Mouse (Mus musculus): Measurements from ENCODE around the gene Pygl. TPM values are rescaled to one million over a fixed set of nuclear protein-coding genes. Genes with fewer than 3 reads are reported as not detected.

Gene Pygl
- polyA plus RNA-seq, 1 experiment from 2014 or later, result 6.1 TPM

GRCm38 (mm10) chr12:70262271-70262953 lies 31.1 kb upstream of the Pygl start:
- 94% methylated on average over 17 of the region's 17 CpGs for WGBS
- no peak overlapping the region for H3K4me2 ChIP-seq (ENCODE audit: low read length)
- ATAC-seq (ENCODE audit: low FRiP score, low TSS enrichment), result no peak

GRCm38 (mm10) chr12:70251210-70251884 lies 20.1 kb upstream of the Pygl start:
- DNase-seq (no peak), ATAC-seq (ENCODE audit: low FRiP score, low TSS enrichment) (no peak)
- H3K36me3 ChIP-seq (ENCODE audit: control insufficient read depth, insufficient read depth, low read length), result no peaks in the 10 kb centered on the region
- H3K4me1 ChIP-seq (ENCODE audit: control insufficient read depth, insufficient read depth, low read length), result peaks cover 32% of the 10 kb centered on the region
- no peak overlapping the region for H3K9ac ChIP-seq (replicated peaks; ENCODE audit: low read length)
- H3K4me3 ChIP-seq (replicated peaks; ENCODE audit: low read depth, low read length), result no peak overlapping the region
- H3K27me3 ChIP-seq (ENCODE audit: control insufficient read depth, insufficient read depth, low read length), result no peaks in the 10 kb centered on the region
- no peaks in the 10 kb centered on the region for H3K9me3 ChIP-seq (ENCODE audit: control insufficient read depth, low read length)
- no peak overlapping the region for H3K4me2 ChIP-seq (ENCODE audit: low read length)
- 0 out of 2 replicates have a peak overlapping the region, but pooled peaks have one; percentile 28 for H3K27ac ChIP-seq (replicated peaks; ENCODE audit: low read depth, low read length)
- WGBS, result 74% methylated on average over 15 of the region's 15 CpGs

More at GRCm38 (mm10) chr12:70262271-70262953, 31.1 kb upstream of the Pygl start:
- H3K4me1 ChIP-seq (ENCODE audit: control insufficient read depth, insufficient read depth, low read length), result no peaks in the 10 kb centered on the region
- H3K4me3 ChIP-seq (replicated peaks; ENCODE audit: low read depth, low read length), result no peak overlapping the region
- H3K9ac ChIP-seq (replicated peaks; ENCODE audit: low read length), result no peak overlapping the region
- H3K27ac ChIP-seq (replicated peaks; ENCODE audit: low read depth, low read length), result no peak overlapping the region
- no peak for DNase-seq
- H3K9me3 ChIP-seq (ENCODE audit: control insufficient read depth, low read length), result no peaks in the 10 kb centered on the region
- H3K36me3 ChIP-seq (ENCODE audit: control insufficient read depth, insufficient read depth, low read length), result peaks cover 22% of the 10 kb centered on the region
- no peaks in the 10 kb centered on the region for H3K27me3 ChIP-seq (ENCODE audit: control insufficient read depth, insufficient read depth, low read length)

GRCm38 (mm10) chr12:70249616-70250157 lies 18.4 kb upstream of the Pygl start:
- Histone ChIP-seq H3K36me3 (ENCODE audit: control insufficient read depth, insufficient read depth, low read length) (0 out of 2 replicates have a peak, but pooled peaks cover 3% of the 10 kb centered on the region), H3K9ac (replicated peaks; ENCODE audit: low read length) (no peak overlapping the region; the same call in 1 of the 2 replicates), H3K4me3 (replicated peaks; ENCODE audit: low read depth, low read length) (no peak overlapping the region), H3K9me3 (ENCODE audit: control insufficient read depth, low read length) (no peaks in the 10 kb centered on the region), H3K4me1 (ENCODE audit: control insufficient read depth, insufficient read depth, low read length) (peaks cover 32% of the 10 kb centered on the region), H3K27ac (replicated peaks; ENCODE audit: low read depth, low read length) (peak overlapping the region; percentile 58), H3K4me2 (ENCODE audit: low read length) (no peak overlapping the region), H3K27me3 (ENCODE audit: control insufficient read depth, insufficient read depth, low read length) (no peaks in the 10 kb centered on the region)
- ATAC-seq (ENCODE audit: low FRiP score, low TSS enrichment) (no peak; the same call in 1 of the 2 replicates), DNase-seq (peak; percentile 53)
- WGBS, result 41% methylated on average over 10 of the region's 10 CpGs

- 27% methylated on average over 15 of the region's 15 CpGs for WGBS
- DNase-seq, result peak; percentile 59
Measured at GRCm38 (mm10) chr12:70247683-70248474, 16.6 kb upstream of the Pygl start.

GRCm38 (mm10) chr12:70242550-70242949 lies 11.3 kb upstream of the Pygl start:
- DNase-seq (no peak), ATAC-seq (ENCODE audit: low FRiP score, low TSS enrichment) (no peak)
- peaks cover 3% of the 10 kb centered on the region; the same call in 1 of the 2 replicates for H3K4me1 ChIP-seq (ENCODE audit: control insufficient read depth, insufficient read depth, low read length)
- WGBS, result 88% methylated on average over 7 of the region's 7 CpGs
- no peaks in the 10 kb centered on the region for H3K27me3 ChIP-seq (ENCODE audit: control insufficient read depth, insufficient read depth, low read length)
- H3K4me3 ChIP-seq (replicated peaks; ENCODE audit: low read depth, low read length), result no peak overlapping the region
- 0 out of 2 replicates have a peak, but pooled peaks cover 3% of the 10 kb centered on the region for H3K36me3 ChIP-seq (ENCODE audit: control insufficient read depth, insufficient read depth, low read length)
- no peaks in the 10 kb centered on the region for H3K9me3 ChIP-seq (ENCODE audit: control insufficient read depth, low read length)
- H3K9ac ChIP-seq (replicated peaks; ENCODE audit: low read length), result no peak overlapping the region
- no peak overlapping the region for H3K4me2 ChIP-seq (ENCODE audit: low read length)
- H3K27ac ChIP-seq (replicated peaks; ENCODE audit: low read depth, low read length), result no peak overlapping the region

More at GRCm38 (mm10) chr12:70247683-70248474, 16.6 kb upstream of the Pygl start:
- 0 out of 2 replicates have a peak, but pooled peaks cover 3% of the 10 kb centered on the region for H3K36me3 ChIP-seq (ENCODE audit: control insufficient read depth, insufficient read depth, low read length)
- H3K27ac ChIP-seq (replicated peaks; ENCODE audit: low read depth, low read length), result peak overlapping the region; percentile 76
- no peak overlapping the region for H3K4me3 ChIP-seq (replicated peaks; ENCODE audit: low read depth, low read length)
- no peak overlapping the region for H3K4me2 ChIP-seq (ENCODE audit: low read length)
- H3K9ac ChIP-seq (replicated peaks; ENCODE audit: low read length), result no peak overlapping the region
- no peaks in the 10 kb centered on the region for H3K9me3 ChIP-seq (ENCODE audit: control insufficient read depth, low read length)
- no peaks in the 10 kb centered on the region for H3K27me3 ChIP-seq (ENCODE audit: control insufficient read depth, insufficient read depth, low read length)
- H3K4me1 ChIP-seq (ENCODE audit: control insufficient read depth, insufficient read depth, low read length), result peaks cover 32% of the 10 kb centered on the region
- ATAC-seq (ENCODE audit: low FRiP score, low TSS enrichment), result 0 out of 2 replicates have a peak, but pooled peaks have one; percentile 40

- 82% methylated on average over 5 of the region's 5 CpGs for WGBS
- H3K4me1 ChIP-seq (ENCODE audit: control insufficient read depth, insufficient read depth, low read length), result no peaks in the 10 kb centered on the region
- no peak overlapping the region for H3K4me3 ChIP-seq (replicated peaks; ENCODE audit: low read depth, low read length)
- no peak overlapping the region for H3K9ac ChIP-seq (replicated peaks; ENCODE audit: low read length)
- ATAC-seq (ENCODE audit: low FRiP score, low TSS enrichment), result no peak
- no peak overlapping the region for H3K4me2 ChIP-seq (ENCODE audit: low read length)
- H3K27me3 ChIP-seq (ENCODE audit: control insufficient read depth, insufficient read depth, low read length), result no peaks in the 10 kb centered on the region
- H3K9me3 ChIP-seq (ENCODE audit: control insufficient read depth, low read length), result no peaks in the 10 kb centered on the region
- H3K27ac ChIP-seq (replicated peaks; ENCODE audit: low read depth, low read length), result no peak overlapping the region
- DNase-seq, result no peak
- no peaks in the 10 kb centered on the region for H3K36me3 ChIP-seq (ENCODE audit: control insufficient read depth, insufficient read depth, low read length)
Measured at GRCm38 (mm10) chr12:70239741-70240140, 8.5 kb upstream of the Pygl start.

GRCm38 (mm10) chr12:70238604-70239003 lies 7.3 kb upstream of the Pygl start:
- no peaks in the 10 kb centered on the region for H3K9me3 ChIP-seq (ENCODE audit: control insufficient read depth, low read length)
- H3K4me2 ChIP-seq (ENCODE audit: low read length), result no peak overlapping the region
- WGBS, result 66% methylated on average over 8 of the region's 8 CpGs
- ATAC-seq (ENCODE audit: low FRiP score, low TSS enrichment) (no peak), DNase-seq (no peak)
- no peaks in the 10 kb centered on the region for H3K4me1 ChIP-seq (ENCODE audit: control insufficient read depth, insufficient read depth, low read length)
- no peaks in the 10 kb centered on the region for H3K27me3 ChIP-seq (ENCODE audit: control insufficient read depth, insufficient read depth, low read length)
- no peak overlapping the region for H3K27ac ChIP-seq (replicated peaks; ENCODE audit: low read depth, low read length)
- no peaks in the 10 kb centered on the region for H3K36me3 ChIP-seq (ENCODE audit: control insufficient read depth, insufficient read depth, low read length)
- no peak overlapping the region for H3K9ac ChIP-seq (replicated peaks; ENCODE audit: low read length)
- H3K4me3 ChIP-seq (replicated peaks; ENCODE audit: low read depth, low read length), result no peak overlapping the region

GRCm38 (mm10) chr12:70234938-70235484 lies 3.7 kb upstream of the Pygl start:
- no peak overlapping the region for H3K9ac ChIP-seq (replicated peaks; ENCODE audit: low read length)
- H3K4me1 ChIP-seq (ENCODE audit: control insufficient read depth, insufficient read depth, low read length), result no peaks in the 10 kb centered on the region
- H3K4me2 ChIP-seq (ENCODE audit: low read length), result peak overlapping the region; percentile 58
- peak; percentile 80 for ATAC-seq (ENCODE audit: low FRiP score, low TSS enrichment)
- no peaks in the 10 kb centered on the region for H3K9me3 ChIP-seq (ENCODE audit: control insufficient read depth, low read length)
- WGBS, result 10% methylated on average over 13 of the region's 13 CpGs
- no peaks in the 10 kb centered on the region for H3K27me3 ChIP-seq (ENCODE audit: control insufficient read depth, insufficient read depth, low read length)
- no peaks in the 10 kb centered on the region for H3K36me3 ChIP-seq (ENCODE audit: control insufficient read depth, insufficient read depth, low read length)
- H3K4me3 ChIP-seq (replicated peaks; ENCODE audit: low read depth, low read length), result peak overlapping the region; percentile 20
- peak; percentile 92 for DNase-seq
- H3K27ac ChIP-seq (replicated peaks; ENCODE audit: low read depth, low read length), result no peak overlapping the region
